Mouse (Mus musculus): ENCODE data around the gene Uxt. TPM values are rescaled to one million over a fixed set of nuclear protein-coding genes. Genes with fewer than 3 reads are reported as not detected.

Gene Uxt
- polyA plus RNA-seq, 1 experiment from 2014 or later: 85.4 TPM

- TF ChIP-seq CTCF (IDR thresholded peaks at IDR 0.05; ENCODE audit: low read depth): no peak
- Histone ChIP-seq H3K9me3 (replicated peaks; ENCODE audit: low read length) (no peaks in the 10 kb centered on the region), H3K9ac (ENCODE audit: low read depth, low read length) (no peak overlapping the region), H3K4me1 (replicated peaks; ENCODE audit: insufficient read depth, low read length) (no peaks in the 10 kb centered on the region), H3K4me2 (ENCODE audit: low read length) (no peak overlapping the region), H3K27ac (no peak overlapping the region), H3K4me3 (replicated peaks; ENCODE audit: low read depth, low read length) (no peak overlapping the region), H3K36me3 (ENCODE audit: insufficient read depth, low read length) (no peaks in the 10 kb centered on the region), H3K27me3 (ENCODE audit: insufficient read depth, low read length) (no peaks in the 10 kb centered on the region)
- DNase-seq (ENCODE audit: low spot score) (no peak), ATAC-seq (replicated peaks; ENCODE audit: low FRiP score, low read depth) (no peak)
Measured at GRCm38 (mm10) chrX:20915075-20915474, 46.7 kb downstream of the Uxt start.

GRCm38 (mm10) chrX:20913726-20914125 lies 48.1 kb downstream of the Uxt start:
- Histone ChIP-seq H3K27ac (no peak overlapping the region), H3K4me3 (replicated peaks; ENCODE audit: low read depth, low read length) (no peak overlapping the region), H3K9me3 (replicated peaks; ENCODE audit: low read length) (no peaks in the 10 kb centered on the region), H3K36me3 (ENCODE audit: insufficient read depth, low read length) (no peaks in the 10 kb centered on the region), H3K9ac (ENCODE audit: low read depth, low read length) (no peak overlapping the region), H3K4me2 (ENCODE audit: low read length) (no peak overlapping the region), H3K4me1 (replicated peaks; ENCODE audit: insufficient read depth, low read length) (no peaks in the 10 kb centered on the region), H3K27me3 (ENCODE audit: insufficient read depth, low read length) (no peaks in the 10 kb centered on the region)
- TF ChIP-seq CTCF (IDR thresholded peaks at IDR 0.05; ENCODE audit: low read depth): no peak
- ATAC-seq (replicated peaks; ENCODE audit: low FRiP score, low read depth) (no peak), DNase-seq (ENCODE audit: low spot score) (no peak)
- 85% methylated on average over 6 of the region's 6 CpGs for WGBS

DNA sequence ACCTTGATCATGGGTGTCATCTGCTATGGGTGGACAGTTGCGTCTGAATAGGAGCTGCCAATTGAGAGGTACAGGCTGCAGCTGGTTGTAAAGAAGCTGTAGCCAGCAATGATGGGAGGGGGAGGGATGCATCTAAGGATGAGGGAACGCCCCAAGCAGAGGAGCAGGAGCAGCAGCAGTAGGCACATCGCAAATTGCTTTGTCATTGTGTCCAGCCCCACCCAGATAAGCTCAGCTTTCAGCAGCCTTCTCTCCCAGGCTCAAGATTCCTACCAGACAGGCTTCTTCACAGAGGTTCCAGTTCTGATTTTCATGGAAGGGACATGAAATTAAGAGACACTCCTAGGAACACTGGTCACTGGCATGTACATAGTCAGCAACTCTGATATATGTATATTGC lies 51.7 kb downstream of the Uxt start:
- no peak overlapping the region for H3K4me3 ChIP-seq (replicated peaks; ENCODE audit: low read depth, low read length)
- no peak overlapping the region for H3K27ac ChIP-seq
- ATAC-seq (replicated peaks; ENCODE audit: low FRiP score, low read depth) (no peak), DNase-seq (ENCODE audit: low spot score) (no peak)
- no peak overlapping the region for H3K4me2 ChIP-seq (ENCODE audit: low read length)
- TF ChIP-seq CTCF (IDR thresholded peaks at IDR 0.05; ENCODE audit: low read depth): no peak
- no peaks in the 10 kb centered on the region for H3K9me3 ChIP-seq (replicated peaks; ENCODE audit: low read length)
- H3K36me3 ChIP-seq (ENCODE audit: insufficient read depth, low read length): no peaks in the 10 kb centered on the region
- H3K4me1 ChIP-seq (replicated peaks; ENCODE audit: insufficient read depth, low read length): no peaks in the 10 kb centered on the region
- no peak overlapping the region for H3K9ac ChIP-seq (ENCODE audit: low read depth, low read length)
- WGBS: 30% methylated on average over 3 of the region's 3 CpGs
- no peaks in the 10 kb centered on the region for H3K27me3 ChIP-seq (ENCODE audit: insufficient read depth, low read length)

Other genes starting within 250 kb of the Uxt start
- gene Araf, start 164.2 kb downstream of the Uxt start, polyA plus RNA-seq (2015; fragmentation: Nextera tagmentation; extraction: Ambion mirVana): 86.6 and 88.3 TPM in 2 replicates
- gene Timp1, start 91.9 kb downstream of the Uxt start, polyA plus RNA-seq (2015; fragmentation: Nextera tagmentation; extraction: Ambion mirVana): 17.2 TPM in 2 replicates
- 0.11 and 0.16 TPM in 2 replicates for gene Syn1, start 41.0 kb downstream of the Uxt start, polyA plus RNA-seq (2015; fragmentation: Nextera tagmentation; extraction: Ambion mirVana)
- gene Cfp, start 30.5 kb downstream of the Uxt start, polyA plus RNA-seq (2015; fragmentation: Nextera tagmentation; extraction: Ambion mirVana): 5.0 and 5.4 TPM in 2 replicates
- gene Elk1, start 11.4 kb downstream of the Uxt start, polyA plus RNA-seq (2015; fragmentation: Nextera tagmentation; extraction: Ambion mirVana): 10.1 TPM in 2 replicates
- gene Zfp182, start 100.3 kb upstream of the Uxt start, polyA plus RNA-seq (2015; fragmentation: Nextera tagmentation; extraction: Ambion mirVana): 5.1 and 5.4 TPM in 2 replicates
- not detected in 2 replicates for gene Spaca5, start 106.4 kb upstream of the Uxt start, polyA plus RNA-seq (2015; fragmentation: Nextera tagmentation; extraction: Ambion mirVana)
- gene Zfp300, start 127.5 kb upstream of the Uxt start, polyA plus RNA-seq (2015; fragmentation: Nextera tagmentation; extraction: Ambion mirVana): 0.96 and 1.3 TPM in 2 replicates
- not detected in 2 replicates for gene Ssxa1, start 153.8 kb upstream of the Uxt start, polyA plus RNA-seq (2015; fragmentation: Nextera tagmentation; extraction: Ambion mirVana)
- not detected in 2 replicates for gene Gm21876, start 213.6 kb upstream of the Uxt start, polyA plus RNA-seq (2015; fragmentation: Nextera tagmentation; extraction: Ambion mirVana)